Mouse (Mus musculus) cerebellum, adult 9-10 months (tissue): ENCODE results near the gene N4bp2l2.

Source experiments
- DNase-seq: peaks from one replicate; pipeline ENCODE4 v3.0.0; 2022

The N4bp2l2 gene

DNA sequence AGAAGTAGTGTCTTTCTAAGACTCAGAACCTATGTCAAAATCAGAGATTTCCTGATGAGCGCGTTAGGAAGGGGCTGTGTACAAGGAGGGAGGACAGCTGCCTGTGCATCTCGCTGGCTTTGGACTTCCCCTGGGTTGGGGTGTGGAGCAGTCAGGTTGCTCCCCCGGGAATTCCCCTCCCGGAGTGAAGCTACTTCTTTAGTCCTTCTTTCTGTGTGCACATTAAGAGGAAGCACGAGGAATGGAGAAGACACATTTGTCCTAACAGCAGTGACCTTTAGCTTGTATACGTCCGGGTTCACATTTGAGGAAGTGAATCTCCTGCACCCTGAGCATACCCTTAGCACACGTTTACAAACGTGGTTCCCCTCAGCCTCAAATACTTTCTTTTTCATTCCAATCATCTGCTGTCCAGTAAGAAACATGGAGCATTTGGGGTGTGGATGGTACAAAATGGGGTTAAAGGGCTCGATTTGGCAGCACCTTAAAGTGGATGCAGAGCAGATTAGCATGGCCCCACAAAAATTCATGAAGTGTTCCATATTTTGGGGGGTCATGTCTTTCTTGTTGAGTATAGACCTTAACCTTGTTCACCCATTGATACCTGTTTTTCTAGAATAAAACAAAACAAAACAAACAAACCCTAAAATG lies 70.5 kb downstream of the N4bp2l2 start:
- no peak for DNase-seq

- peak; percentile 55 for DNase-seq
Observed at GRCm38 (mm10) chr5:150594649-150595339, 71.2 kb downstream of the N4bp2l2 start.

DNA sequence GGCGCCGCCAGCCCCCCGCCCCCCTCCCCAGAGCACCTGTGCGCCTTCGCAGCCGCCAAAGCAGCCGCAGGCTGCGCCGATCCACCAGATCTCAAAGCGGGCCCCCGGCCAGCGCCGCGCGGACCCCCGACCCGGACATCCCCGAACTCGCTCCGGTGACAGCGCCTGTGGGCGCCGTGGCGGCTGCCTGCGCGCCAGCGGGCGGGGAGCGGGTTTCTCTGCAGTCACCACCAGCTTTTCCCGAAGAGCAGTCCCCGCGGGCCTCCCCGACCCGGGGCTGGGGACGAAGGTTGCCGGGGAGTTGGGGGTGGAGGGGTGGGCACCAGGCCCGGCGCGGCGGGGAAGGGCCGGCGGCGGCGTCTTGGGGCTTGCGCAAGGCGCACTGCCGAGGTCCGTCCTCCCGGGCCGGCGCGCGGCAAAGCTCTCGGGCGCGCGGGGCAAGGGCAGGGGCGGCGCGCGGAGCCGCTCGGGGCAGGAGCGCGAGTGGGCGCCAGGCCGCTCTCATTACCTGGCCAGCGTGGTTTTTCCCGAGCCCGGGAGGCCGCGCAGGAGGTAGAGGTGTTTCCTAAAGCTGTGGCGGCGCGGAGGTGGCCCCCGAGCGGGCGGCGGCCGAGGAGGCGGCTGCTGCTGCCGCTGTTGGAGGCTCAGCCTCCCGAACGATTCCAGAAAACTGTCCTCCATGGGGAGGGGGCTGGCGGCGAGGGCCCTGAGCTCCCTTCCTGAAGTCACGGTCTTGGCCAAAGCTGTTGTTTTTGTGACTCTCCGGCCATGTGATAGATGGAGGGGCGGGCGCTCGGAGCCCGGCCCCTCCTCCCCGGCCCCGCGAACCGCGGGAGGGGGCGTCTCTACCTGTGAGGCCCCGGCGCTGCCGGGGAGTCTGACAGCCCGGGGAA lies 72.0 kb downstream of the N4bp2l2 start:
- peak; percentile 72 for DNase-seq

- peak; percentile 68 for DNase-seq
Observed at GRCm38 (mm10) chr5:150592904-150593755, 72.9 kb downstream of the N4bp2l2 start.

DNA sequence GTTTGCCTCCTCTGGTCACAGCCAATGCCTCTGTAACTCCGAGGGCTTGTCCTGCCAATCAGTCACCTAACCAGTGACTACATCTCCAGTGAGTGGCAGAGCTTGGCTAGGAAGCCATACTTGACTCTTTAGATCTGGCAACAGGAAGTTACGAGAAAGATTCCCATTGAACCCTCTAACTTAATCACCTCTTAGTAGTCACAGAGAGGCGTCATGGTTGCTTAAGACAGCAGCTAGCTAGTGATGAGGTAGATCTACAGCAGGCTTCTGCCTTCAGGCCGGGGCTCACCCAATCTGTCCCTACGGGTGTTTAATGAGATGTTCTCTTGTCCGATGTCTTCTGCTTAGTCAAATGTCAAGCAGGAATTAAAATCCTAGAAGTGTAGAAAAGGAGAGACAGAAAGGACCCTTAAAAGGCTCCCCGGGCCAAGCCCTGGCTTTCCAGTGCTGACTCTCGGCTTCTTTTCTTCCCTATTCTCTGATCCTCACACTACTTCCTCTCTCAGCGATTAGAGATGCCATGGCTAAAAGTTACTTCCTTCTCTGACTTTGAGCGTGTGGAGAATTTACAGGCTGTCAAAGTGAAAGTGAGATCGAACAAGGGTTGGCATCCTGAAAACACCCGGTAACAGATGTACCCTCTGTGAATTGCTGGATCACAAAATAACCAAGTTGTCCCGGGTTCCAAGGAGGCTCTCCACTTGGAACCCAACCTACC lies 73.6 kb downstream of the N4bp2l2 start:
- DNase-seq, result peak; percentile 38

DNA sequence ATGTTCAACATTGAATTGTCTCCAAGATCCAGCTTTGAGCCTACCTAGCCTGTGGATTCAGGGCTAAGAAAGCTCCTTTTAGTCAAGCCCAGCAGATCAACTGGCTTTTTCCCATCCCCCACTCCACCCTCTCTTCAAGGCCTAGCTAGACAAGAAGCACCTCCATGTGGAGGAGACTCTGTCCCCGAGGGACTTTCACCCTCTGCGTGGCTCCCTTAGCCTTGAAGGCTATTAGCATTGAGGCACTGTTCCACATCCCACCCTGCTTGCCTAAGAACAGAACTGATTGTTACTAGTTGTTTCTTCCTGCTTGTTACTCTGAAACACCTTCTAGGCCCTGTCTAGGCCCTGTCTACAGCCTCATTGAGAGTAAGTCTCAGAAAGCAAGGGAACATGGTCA lies 76.0 kb downstream of the N4bp2l2 start:
- DNase-seq, result no peak

DNA sequence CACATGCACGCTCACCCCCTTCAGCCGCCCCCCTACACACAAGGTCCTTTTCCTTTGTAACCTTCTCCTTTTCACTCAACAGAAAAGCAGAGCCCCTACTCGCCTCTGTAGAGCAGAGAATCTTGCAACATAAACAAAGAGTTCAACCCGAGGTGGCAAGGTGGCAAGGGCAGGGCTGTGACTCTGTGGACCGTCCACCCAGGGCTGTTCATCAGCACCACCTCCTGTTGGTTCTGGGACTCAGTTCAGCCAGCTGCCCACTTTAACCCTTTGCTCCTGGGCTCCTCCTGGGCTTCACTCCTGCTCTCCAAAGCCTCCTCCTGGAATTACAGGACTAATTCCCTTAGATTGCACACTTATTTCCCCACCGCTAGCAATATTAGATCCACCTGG lies 81.7 kb downstream of the N4bp2l2 start:
- DNase-seq, result no peak

GRCm38 (mm10) chr5:150583622-150584336 lies 82.2 kb downstream of the N4bp2l2 start:
- peak; percentile 47 for DNase-seq

DNA sequence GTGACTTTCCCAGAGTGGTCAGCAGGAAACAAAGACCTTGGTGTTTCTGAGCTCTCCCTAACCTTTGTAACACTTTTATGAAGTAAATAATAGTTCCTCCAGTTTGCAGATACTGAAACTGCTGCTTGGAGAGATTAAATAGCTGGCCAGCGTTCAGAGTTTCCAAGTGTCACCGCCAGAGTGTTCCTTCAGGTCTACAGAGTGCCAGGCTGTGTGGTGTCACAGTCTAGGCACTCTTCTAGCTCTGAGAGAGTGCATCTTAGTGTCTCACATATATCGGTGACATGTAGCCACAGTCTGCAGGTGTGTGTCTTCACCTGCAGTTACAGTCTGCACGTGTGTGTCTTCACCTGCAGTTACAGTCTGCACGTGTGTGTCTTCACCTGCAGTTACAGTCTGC lies 82.8 kb downstream of the N4bp2l2 start:
- DNase-seq, result no peak

DNA sequence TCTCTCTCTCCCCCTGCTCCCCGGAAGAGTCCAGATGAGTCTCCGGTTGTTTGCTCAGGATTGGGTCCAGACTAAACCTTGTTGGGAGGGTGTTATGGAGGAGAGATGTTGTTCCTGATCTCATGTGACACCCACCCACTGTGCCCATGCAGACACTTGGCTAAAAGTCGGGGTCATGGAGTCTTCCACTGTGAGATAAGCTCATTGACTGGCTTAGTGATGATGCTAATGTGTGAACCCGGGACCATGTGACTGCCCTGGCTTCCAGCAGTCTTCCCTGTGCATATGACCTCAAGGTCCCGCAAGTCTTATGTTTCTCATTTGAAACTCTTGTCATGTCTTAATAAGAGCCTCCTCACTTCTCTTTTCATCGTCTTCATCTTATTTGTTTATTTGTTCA lies 84.8 kb downstream of the N4bp2l2 start:
- DNase-seq, result no peak

GRCm38 (mm10) chr5:150578613-150579171 lies 87.3 kb downstream of the N4bp2l2 start:
- no peak for DNase-seq

- no peak for DNase-seq
Observed at GRCm38 (mm10) chr5:150576832-150577231, 89.2 kb downstream of the N4bp2l2 start.

DNA sequence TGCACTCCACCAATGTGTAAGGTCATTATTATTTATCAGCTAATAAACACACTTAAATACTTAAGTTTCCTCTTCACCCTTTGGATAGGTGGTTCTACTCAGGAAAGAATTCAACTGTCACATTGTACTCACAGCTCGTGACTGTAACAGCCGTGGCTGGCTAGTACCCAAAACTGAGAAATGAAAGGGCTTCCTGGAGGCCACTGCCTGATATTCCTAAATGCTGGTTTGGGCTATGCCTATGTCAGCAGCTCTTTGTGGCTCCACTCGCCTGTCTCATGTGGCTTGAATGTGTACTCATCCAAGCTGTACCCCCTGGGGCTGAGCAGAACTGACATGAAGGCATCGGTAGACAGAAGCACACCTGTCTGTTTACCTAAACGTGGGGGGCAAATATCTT lies 91.1 kb downstream of the N4bp2l2 start:
- no peak for DNase-seq

DNA sequence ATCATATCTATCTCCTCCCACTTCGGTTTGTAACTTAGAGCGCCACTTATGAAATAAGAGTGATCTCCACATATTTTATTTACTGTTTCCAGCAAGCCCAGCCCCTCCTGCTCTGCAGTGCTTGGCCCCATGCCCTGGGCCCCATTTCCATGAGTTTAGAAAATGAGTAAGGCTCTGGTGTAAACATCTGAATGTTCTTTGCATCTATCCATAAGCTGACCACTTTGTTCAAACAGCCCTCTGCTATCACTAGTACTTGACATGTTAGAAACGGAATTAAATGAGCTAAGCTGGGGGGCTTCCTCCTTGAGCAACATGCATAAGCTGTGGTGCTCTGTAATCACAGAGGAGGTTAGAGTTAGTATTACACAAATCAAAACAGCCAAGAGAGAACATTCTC lies 91.6 kb downstream of the N4bp2l2 start:
- no peak for DNase-seq

DNA sequence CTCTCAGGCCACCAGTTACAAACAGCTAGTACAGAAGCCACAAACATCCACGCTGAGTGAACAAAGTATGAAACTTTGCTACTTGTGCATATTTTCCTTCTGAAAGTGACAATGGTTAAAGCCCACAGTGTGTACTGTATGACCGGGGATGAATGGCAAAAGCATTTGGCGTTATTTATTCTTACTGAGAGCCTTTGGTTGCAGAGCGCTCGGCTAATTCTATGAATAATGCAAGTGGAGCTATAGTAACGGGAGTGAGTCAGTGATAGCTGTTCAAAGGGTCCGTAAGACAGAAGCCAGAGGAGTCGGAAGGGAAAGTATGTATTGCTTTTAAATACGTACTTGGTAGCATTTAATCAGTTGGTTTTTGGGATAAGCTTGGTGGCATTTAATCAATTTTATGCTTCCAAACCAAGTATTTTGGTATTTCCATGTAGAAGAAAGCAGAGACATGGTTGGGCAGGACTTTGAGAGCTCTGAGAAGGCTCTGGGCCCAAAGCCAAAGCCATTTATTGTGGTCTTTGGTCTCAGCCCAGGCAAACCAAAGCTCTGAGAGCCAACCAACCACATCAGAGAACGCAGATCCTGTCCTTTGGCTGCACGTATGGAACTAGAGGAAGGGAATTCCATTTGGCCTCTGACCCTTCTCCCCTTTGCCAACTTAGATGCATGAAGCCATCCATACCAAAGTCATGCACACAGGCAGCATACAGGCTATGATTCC lies 95.3 kb downstream of the N4bp2l2 start:
- DNase-seq, result no peak

DNA sequence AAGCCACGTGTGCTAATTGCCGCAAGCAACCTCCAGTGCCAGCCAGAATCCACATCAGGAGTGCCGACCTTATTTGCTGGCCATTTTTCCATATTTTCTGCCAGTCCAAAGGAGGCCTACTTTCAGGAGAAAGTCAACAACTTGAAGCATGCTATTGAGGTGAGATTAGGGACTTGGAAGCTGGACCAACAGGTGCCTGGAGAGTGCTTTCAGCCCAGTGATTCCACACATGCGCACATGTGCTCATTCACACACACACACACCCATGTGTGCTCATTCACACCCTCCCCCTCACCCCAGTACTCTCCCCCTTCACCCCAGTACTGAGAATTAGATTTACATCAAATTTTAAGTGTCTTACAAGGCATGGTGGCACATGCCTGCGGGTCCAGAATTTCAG lies 99.0 kb downstream of the N4bp2l2 start:
- DNase-seq, result no peak

DNA sequence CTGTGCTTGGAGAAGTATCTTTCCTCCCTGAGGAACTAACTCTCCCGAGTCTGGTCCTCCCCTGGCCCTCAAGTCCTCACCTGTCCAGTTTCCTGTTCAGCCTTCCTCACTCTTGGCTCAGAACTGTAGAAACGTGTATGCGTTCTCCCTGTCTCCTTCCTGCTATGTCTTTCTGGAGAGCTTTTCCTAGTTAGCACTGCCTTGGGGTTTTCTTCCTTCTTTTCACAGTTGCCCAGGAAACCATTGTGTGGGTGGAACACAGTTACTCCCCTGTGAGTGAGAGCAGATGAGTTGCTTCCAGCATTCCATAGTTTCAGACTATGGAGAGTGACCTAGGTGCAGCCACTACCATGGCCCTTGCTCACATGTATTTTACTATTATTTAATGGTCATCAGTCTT lies 99.8 kb downstream of the N4bp2l2 start:
- no peak for DNase-seq

- DNase-seq, result no peak
Observed at GRCm38 (mm10) chr5:150564426-150564825, 101.6 kb downstream of the N4bp2l2 start.

DNA sequence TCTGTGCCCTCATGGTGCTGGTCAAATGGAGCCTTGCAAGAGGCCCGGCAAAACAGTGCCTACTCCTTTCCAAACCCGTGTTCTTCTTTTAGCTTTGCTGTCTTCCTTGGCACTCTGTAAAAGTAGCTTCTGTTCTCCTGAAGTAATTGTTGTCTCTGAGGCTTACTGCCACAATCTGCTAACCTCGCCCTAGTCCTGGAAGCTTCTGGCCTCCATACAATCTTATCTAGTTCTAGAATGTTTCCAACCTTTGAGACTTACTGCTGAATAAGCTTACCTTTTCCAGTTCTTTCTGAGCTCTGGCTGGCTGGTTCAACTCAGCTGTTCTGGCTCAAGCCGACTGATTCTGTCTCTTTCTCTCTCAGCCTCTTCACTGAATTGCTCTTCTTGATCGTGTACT lies 104.2 kb downstream of the N4bp2l2 start:
- DNase-seq, result no peak

DNA sequence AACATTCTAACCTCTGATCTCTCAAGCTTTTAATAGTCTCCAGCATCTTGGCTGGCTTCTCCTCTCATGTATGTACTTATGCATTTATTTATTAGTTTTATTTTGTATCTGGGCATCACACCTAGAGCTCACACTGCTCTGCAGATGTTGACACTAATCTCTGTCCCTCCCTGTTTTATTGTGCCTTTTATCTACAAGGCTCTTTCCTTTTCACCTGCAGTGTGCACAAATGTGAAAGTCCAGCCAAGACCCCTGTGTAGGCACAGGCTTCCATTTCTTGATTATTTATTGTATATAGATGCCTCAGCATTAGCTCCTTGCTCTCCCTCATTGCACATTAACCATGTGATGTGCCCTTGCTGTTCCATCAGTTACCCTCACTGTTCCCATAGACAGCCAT lies 104.6 kb downstream of the N4bp2l2 start:
- DNase-seq, result no peak
